Mouse (Mus musculus): ENCODE results near the gene Gfi1b. TPM values are rescaled to one million over a fixed set of nuclear protein-coding genes. Genes with fewer than 3 reads are reported as not detected.

Gene Gfi1b
- total RNA-seq (2015) (15.6 and 28.3 TPM in 2 replicates), total RNA-seq (2017) (10.3 and 13.1 TPM in 2 replicates)

GRCm38 (mm10) chr2:28621664-28622171 lies at the start of gene Gfi1b:
TSS of gene Gfi1b (minus strand) at chr2:28621982.
- peak; percentile 56 for ATAC-seq (replicated peaks; ENCODE audit: poor library complexity)

- ATAC-seq (replicated peaks; ENCODE audit: poor library complexity) = no peak
Observed at GRCm38 (mm10) chr2:28671438-28671837, 49.7 kb upstream of the Gfi1b start.

- no peak for ATAC-seq (replicated peaks; ENCODE audit: poor library complexity)
Observed at GRCm38 (mm10) chr2:28665818-28666217, 44.0 kb upstream of the Gfi1b start.

- ATAC-seq (replicated peaks; ENCODE audit: poor library complexity) = peak; percentile 39; the same call in 1 of the 2 replicates
Observed at GRCm38 (mm10) chr2:28662891-28663290, 41.1 kb upstream of the Gfi1b start.

- ATAC-seq (replicated peaks; ENCODE audit: poor library complexity) = no peak
Observed at GRCm38 (mm10) chr2:28656216-28656615, 34.4 kb upstream of the Gfi1b start.

GRCm38 (mm10) chr2:28654295-28654694 lies 32.5 kb upstream of the Gfi1b start:
- ATAC-seq (replicated peaks; ENCODE audit: poor library complexity) = peak; percentile 74

- ATAC-seq (replicated peaks; ENCODE audit: poor library complexity) = no peak
Observed at GRCm38 (mm10) chr2:28653351-28653750, 31.6 kb upstream of the Gfi1b start.

GRCm38 (mm10) chr2:28650526-28650925 lies 28.7 kb upstream of the Gfi1b start:
- ATAC-seq (replicated peaks; ENCODE audit: poor library complexity) = no peak

- ATAC-seq (replicated peaks; ENCODE audit: poor library complexity) = no peak
Observed at GRCm38 (mm10) chr2:28643081-28643480, 21.3 kb upstream of the Gfi1b start.

- ATAC-seq (replicated peaks; ENCODE audit: poor library complexity) = no peak
Observed at GRCm38 (mm10) chr2:28641435-28641941, 19.7 kb upstream of the Gfi1b start.

GRCm38 (mm10) chr2:28640461-28641424 lies 19.0 kb upstream of the Gfi1b start, which contains the start of gene Tsc1:
TSS of gene Tsc1 (plus strand) at chr2:28641228.
- peak; percentile 94 for ATAC-seq (replicated peaks; ENCODE audit: poor library complexity)

GRCm38 (mm10) chr2:28639794-28640193 lies 18.0 kb upstream of the Gfi1b start:
- ATAC-seq (replicated peaks; ENCODE audit: poor library complexity) = peak; percentile 27; the same call in 1 of the 2 replicates

GRCm38 (mm10) chr2:28638886-28639285 lies 17.1 kb upstream of the Gfi1b start:
- no peak for ATAC-seq (replicated peaks; ENCODE audit: poor library complexity)

- no peak for ATAC-seq (replicated peaks; ENCODE audit: poor library complexity)
Observed at GRCm38 (mm10) chr2:28638352-28638751, 16.6 kb upstream of the Gfi1b start.

- no peak for ATAC-seq (replicated peaks; ENCODE audit: poor library complexity)
Observed at GRCm38 (mm10) chr2:28637106-28637845, 15.5 kb upstream of the Gfi1b start.

GRCm38 (mm10) chr2:28635199-28635598 lies 13.4 kb upstream of the Gfi1b start:
- ATAC-seq (replicated peaks; ENCODE audit: poor library complexity) = no peak

GRCm38 (mm10) chr2:28633136-28633535 lies 11.4 kb upstream of the Gfi1b start:
- peak; percentile 31; the same call in 1 of the 2 replicates for ATAC-seq (replicated peaks; ENCODE audit: poor library complexity)

- no peak for ATAC-seq (replicated peaks; ENCODE audit: poor library complexity)
Observed at GRCm38 (mm10) chr2:28632626-28633025, 10.8 kb upstream of the Gfi1b start.

GRCm38 (mm10) chr2:28629911-28630381 lies 8.2 kb upstream of the Gfi1b start:
- no peak for ATAC-seq (replicated peaks; ENCODE audit: poor library complexity)

GRCm38 (mm10) chr2:28628053-28628452 lies 6.3 kb upstream of the Gfi1b start:
- ATAC-seq (replicated peaks; ENCODE audit: poor library complexity) = peak; percentile 44; the same call in 1 of the 2 replicates

GRCm38 (mm10) chr2:28626038-28626437 lies 4.3 kb upstream of the Gfi1b start:
- ATAC-seq (replicated peaks; ENCODE audit: poor library complexity) = no peak

All from megakaryocyte progenitor cell, adult 5-6 weeks (primary cell).